Mouse (Mus musculus): ENCODE results near the gene Slc41a2. TPM values are rescaled to one million over a fixed set of nuclear protein-coding genes. Genes with fewer than 3 reads are reported as not detected.

Gene Slc41a2
- total RNA-seq, 4 experiments from 2014 or later = 0.88 to 2.9 (median 1.9) TPM

DNA sequence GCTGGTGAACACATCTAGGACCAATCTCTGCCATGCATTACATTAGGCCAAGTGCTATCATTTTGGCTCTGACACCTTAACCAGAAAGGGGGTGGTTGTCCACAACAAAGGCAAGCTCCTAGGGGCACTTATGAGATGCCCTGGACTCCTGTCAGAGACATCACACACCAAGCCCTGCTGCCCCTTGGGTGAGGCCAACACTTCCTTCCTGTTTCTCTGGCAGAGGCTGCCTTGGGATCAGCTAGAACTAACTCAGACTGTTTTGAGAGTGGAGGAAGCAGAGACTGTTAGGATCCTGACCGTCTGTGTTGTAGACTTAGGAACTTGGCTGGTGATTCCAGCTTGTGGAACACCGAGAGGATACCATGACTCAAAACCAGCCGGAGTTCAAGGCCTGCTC is 103.7 kb downstream of the Slc41a2 start:
- no peak for DNase-seq (ENCODE audit: low spot score)

DNA sequence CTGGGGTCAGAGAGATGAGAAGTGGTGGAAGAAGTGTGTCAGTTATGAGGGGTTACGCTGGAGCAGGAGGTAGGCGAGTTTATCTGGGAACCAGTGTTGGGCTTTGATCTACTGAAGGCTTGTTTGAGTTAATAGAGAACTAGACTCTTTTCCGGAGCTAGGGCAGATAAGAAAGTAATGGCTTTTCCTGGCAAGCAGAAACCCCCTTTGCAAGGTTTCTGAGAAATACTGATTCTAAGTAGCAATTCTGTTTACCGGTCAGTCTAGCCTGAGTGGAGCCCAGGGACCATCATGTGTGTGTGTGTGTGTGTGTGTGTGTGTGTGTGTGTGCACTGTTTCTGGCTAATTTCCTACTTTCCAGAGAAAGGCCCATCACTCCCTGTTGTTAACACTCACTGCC is 109.1 kb downstream of the Slc41a2 start:
- no peak for DNase-seq (ENCODE audit: low spot score)

- DNase-seq (ENCODE audit: low spot score) = no peak
Measured at GRCm38 (mm10) chr10:83224999-83225398, 112.7 kb downstream of the Slc41a2 start.

GRCm38 (mm10) chr10:83220847-83221246 is 116.8 kb downstream of the Slc41a2 start:
- DNase-seq (ENCODE audit: low spot score) = no peak

GRCm38 (mm10) chr10:83220217-83220616 is 117.5 kb downstream of the Slc41a2 start:
- no peak for DNase-seq (ENCODE audit: low spot score)

GRCm38 (mm10) chr10:83219729-83220128 is 118.0 kb downstream of the Slc41a2 start:
- DNase-seq (ENCODE audit: low spot score) = peak; percentile 49

DNA sequence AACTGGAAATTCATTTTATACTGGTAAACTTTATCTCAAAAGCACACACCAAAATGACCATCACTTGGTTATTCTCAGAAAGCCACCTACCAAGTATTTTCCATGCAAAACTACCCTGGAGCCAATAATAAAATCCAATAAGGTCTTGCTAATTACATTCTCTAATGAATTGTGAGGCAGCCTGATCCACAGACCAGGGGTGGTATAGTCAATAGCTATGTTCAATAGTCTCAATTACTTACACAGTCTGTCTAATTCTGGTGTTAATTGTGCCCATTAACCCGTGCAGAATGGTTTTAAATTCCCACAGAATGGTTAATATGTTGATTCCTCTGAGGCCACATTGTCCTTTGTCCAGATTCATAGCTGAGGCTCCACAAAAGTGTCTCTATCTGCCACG is 118.9 kb downstream of the Slc41a2 start:
- DNase-seq (ENCODE audit: low spot score) = no peak

GRCm38 (mm10) chr10:83217256-83217655 is 120.4 kb downstream of the Slc41a2 start:
- peak; percentile 30 for DNase-seq (ENCODE audit: low spot score)

GRCm38 (mm10) chr10:83215559-83215958 is 122.1 kb downstream of the Slc41a2 start:
- DNase-seq (ENCODE audit: low spot score) = no peak

DNA sequence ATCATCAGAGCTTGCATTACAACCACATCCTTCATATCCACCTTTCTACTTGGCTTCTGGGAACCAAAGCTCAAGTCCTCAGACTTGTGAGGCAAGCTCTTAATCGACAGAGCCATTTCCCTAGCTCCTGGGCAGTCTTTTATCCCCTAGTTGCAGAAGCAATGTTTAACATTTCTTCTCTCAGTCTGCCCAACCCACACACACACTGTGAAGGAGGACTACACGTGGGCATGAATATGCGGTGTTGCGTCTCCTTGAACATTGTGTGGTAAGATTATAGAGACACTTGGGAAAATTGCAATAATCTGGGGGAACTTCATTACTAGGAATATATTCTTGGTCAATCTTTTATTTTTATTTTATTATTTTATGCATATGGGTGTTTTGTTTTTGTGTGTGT is 125.1 kb downstream of the Slc41a2 start:
- no peak for DNase-seq (ENCODE audit: low spot score)

GRCm38 (mm10) chr10:83210968-83211583 is 126.6 kb downstream of the Slc41a2 start:
- DNase-seq (ENCODE audit: low spot score) = no peak

- no peak for DNase-seq (ENCODE audit: low spot score)
Measured at GRCm38 (mm10) chr10:83210122-83210521, 127.6 kb downstream of the Slc41a2 start.

DNA sequence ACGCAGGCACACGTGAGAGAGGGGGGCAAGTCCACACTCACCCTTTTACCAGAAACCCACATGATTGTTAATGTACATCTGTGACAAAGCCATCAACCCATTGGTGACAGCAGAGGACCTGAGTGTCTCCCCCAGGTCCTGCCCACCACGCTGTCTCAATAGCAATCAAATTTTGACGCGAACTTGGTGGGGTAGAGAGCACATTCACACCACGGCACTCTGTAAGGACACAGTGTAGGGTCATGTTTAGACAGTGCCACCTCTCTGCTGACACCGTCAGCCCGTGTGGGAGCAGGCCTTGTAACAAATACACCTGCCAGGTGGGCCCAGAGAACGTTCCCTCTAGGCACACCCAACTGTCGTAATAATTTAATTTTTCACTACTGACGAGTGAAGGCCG is 128.3 kb downstream of the Slc41a2 start:
- DNase-seq (ENCODE audit: low spot score) = no peak

DNA sequence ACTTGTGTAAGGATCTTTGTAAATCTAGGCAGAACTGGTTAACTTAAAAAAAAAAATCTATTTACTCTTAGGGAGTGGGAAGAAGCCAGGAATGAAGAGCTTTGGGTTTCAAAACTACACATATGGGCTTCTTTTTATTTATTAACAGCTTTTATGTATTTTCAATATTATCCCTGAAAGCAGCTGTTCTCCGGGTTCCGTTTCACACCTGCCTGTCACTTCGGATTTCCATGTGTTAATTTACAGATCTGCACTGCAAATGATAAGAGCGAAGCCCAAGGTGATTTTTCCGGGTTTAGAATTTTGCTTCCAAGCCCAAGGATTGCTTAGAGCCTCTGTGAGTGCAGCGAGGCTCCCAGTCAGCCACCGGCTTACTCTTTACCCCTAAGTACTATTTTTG is 129.2 kb downstream of the Slc41a2 start:
- no peak for DNase-seq (ENCODE audit: low spot score)

DNA sequence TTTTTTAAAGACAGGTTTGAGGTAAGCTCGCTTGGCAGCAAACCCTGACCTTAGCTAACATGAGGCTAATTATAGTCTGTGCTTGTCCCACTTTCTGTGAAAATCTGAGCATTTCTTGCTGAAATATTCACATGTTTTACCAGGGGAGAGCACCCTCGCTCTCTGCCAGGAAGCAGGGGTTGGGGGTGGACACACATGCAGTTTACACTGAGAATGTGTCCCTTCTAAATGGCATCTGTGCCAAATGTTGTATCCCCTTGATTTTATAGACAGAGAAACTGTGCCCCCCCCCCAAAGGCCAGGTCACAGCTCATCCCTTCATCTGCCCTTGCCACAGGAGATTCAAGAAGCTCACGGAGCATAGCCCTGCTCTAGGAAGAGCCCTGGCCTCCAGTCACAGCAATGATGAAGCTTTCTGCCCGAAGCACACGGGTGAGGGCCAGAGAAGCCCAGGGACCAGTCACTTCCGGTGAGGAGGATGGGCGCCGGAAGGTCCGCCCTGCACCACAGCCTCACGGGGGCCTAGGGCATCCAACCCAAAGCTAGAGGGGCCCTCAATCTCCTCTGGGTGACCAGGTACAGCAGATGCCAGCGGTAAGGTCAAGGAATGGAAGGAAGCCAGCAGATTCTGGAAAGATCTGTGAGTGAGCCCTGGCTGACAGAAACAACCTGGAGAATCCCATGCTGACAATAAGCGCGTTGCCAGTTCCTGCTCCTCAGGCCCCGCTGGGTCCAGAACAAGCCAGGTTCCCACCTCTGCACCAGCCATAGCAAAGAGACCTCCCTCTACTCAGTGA is 134.6 kb downstream of the Slc41a2 start:
- no peak for DNase-seq (ENCODE audit: low spot score)

DNA sequence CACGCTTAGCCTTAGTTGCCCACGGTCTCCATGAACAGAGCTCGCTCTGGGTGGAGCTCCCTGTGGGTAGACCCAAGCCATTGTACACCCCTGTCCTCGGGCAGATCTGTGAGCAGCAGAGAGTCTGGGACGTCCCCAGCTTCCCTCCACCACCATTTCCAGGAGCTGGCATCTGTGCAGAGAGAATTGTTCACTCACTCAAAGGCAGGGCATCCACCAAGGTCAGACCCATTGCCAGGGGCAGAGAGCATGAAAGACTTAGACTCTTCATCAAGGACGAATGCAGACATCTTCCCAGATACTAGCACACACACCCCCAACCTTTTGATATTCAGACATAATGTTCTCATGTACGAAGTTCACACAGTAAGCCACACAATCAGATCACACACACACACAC is 136.2 kb downstream of the Slc41a2 start:
- no peak for DNase-seq (ENCODE audit: low spot score)

DNA sequence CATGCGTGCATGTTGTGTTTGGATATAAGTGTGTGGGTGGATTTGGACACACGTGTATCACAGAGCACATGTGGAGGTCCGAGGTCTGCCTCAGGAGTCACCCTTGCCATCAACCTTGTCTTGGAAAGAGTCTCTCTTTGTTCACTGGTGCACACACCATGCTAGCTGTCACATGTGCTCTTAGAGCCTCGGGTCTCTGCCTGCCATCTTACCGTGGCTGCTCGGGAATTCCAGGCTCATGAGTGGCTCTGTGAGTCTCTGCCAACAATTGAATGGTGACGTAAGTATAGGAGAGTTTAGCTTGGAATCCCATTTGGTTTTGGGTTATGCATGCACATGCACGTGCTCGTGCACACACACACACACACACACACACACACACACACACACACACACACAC is 138.4 kb downstream of the Slc41a2 start:
- DNase-seq (ENCODE audit: low spot score) = no peak

- no peak for DNase-seq (ENCODE audit: low spot score)
Measured at GRCm38 (mm10) chr10:83198692-83199091, 139.0 kb downstream of the Slc41a2 start.

- peak; percentile 79 for DNase-seq (ENCODE audit: low spot score)
Measured at GRCm38 (mm10) chr10:83197690-83198336, 139.9 kb downstream of the Slc41a2 start.

DNA sequence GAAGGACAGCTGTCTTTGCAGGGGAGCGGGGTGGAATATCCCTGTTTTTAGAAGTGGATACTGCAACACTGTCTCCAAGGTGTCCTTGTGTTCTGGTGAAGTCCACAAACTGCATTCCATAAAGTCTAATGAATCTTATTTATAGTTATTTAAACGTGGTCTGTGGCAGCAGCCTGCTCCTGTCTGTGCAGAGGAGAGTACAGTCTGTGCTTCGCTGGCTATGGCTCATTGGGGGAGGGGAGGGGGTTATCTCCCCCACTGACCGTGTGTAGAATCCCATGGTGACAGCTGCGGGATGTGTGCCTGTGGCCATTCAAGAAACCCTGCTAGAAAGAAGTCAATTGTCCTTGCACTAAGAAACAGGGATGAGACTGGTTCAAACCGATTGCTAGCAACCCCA is 145.7 kb downstream of the Slc41a2 start:
- DNase-seq (ENCODE audit: low spot score) = no peak

DNA sequence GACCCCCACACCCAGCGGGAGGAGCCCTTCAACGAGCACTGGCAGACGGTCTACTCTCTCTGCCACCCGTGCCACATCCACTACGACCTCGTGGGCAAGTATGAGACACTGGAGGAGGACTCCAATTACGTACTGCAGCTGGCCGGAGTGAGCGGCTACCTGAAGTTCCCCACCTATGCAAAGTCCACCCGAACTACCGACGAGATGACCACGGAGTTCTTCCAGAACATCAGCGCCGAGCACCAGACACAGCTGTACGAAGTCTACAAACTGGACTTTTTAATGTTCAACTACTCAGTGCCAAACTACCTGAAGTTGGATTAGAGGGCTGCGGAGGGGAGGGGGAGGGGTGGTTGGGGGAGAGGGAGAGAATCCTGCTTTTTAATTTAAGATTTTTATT is 146.2 kb downstream of the Slc41a2 start:
- DNase-seq (ENCODE audit: low spot score) = no peak

DNA sequence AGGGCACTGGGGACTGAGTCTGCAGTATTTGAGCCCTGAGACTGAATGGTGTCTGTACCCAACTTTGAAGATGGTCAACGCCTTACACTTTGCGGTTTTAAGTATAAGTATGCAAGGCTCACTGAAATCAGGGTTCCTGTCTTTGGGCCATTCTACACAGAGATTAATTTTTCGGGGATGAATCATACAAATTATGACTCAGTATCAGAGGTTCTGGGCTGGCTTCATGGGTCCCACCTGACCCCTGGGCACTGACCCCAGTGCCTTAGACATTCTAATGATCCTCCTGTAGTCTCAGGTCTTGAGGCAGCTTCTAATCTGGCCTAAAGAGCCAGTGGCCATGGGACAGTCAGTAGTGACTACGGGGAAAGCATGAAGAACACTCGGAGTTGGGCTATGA is 148.6 kb downstream of the Slc41a2 start:
- DNase-seq (ENCODE audit: low spot score) = no peak

DNA sequence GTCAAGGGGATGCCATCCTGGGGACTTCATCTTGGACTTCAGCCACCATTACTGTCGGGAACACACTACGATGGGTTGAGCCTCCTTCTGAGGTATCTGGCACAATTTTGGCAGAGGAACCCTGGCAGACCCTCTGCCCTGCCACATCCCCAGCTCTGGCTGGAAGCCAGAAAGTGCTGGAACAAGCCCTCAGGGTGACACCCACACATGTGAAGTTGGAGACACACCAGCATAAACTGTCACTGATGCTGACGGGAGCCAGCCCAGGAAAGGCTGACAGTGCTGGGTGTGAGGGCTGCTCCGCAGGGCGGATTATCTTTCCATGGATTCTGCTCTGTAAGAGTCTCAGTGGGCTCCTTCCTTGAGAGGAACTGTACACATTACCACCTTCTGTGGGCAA is 150.7 kb downstream of the Slc41a2 start:
- DNase-seq (ENCODE audit: low spot score) = no peak
